Mouse (Mus musculus) kidney, postnatal 4 days (tissue): ENCODE data around the gene Arfgef3.
"Not testable (repeated sequence)": the region's sequence is repeated elsewhere in the genome, so short reads cannot be mapped to it uniquely, and the experiment has no call there.

Source experiments
- DNase-seq, 2 experiments: peaks; one replicate each; pipeline ENCODE4 v3.0.0; 2021; ENCODE audit warnings: mixed read lengths in 2 of 2

The Arfgef3 gene

GRCm38 (mm10) chr10:18562940-18563339 lies 180.8 kb downstream of the Arfgef3 start:
- peak; percentile 75 to 78 for DNase-seq

- no peak for DNase-seq
Observed at GRCm38 (mm10) chr10:18561445-18561844, 182.3 kb downstream of the Arfgef3 start.

GRCm38 (mm10) chr10:18559076-18559475 lies 184.7 kb downstream of the Arfgef3 start:
- DNase-seq: not testable (repeated sequence)

GRCm38 (mm10) chr10:18549321-18550216 lies 194.2 kb downstream of the Arfgef3 start:
- DNase-seq: peak; percentile 27 to 38

GRCm38 (mm10) chr10:18547381-18547780 lies 196.4 kb downstream of the Arfgef3 start:
- DNase-seq: peak in 1 of 2 experiments; percentile 31

GRCm38 (mm10) chr10:18545813-18546235 lies 197.9 kb downstream of the Arfgef3 start, which contains the start of gene Hebp2:
TSS of gene Hebp2 (minus strand) at chr10:18546076.
- peak; percentile 80 to 87 for DNase-seq

GRCm38 (mm10) chr10:18545309-18545708 lies 198.4 kb downstream of the Arfgef3 start:
- peak; percentile 27 to 37 for DNase-seq

- DNase-seq: no peak
Observed at GRCm38 (mm10) chr10:18536889-18537288, 206.9 kb downstream of the Arfgef3 start.

- no peak for DNase-seq
Observed at GRCm38 (mm10) chr10:18532293-18532692, 211.5 kb downstream of the Arfgef3 start.
